Mouse (Mus musculus) CH12.LX (cell line): Measurements from ENCODE around the gene Slc35c2.

Source experiments
- CHD2 ChIP-seq: IDR thresholded peaks from 2 replicates; pipeline ENCODE4 v1.6.1; 2011; ENCODE audit warnings: low read length, improper control_type of control experiment
- CTCF ChIP-seq, 2 experiments: IDR thresholded peaks in 1 of 2; conservative IDR thresholded peaks in 1 of 2; 2 replicates each; pipeline ENCODE4 v1.5.1; 2011 to 2012; ENCODE audit warnings: low read depth in 2 of 2, low read length in 2 of 2, improper control_type of control experiment in 1 of 2, inconsistent platforms in 1 of 2, mild to moderate bottlenecking in 1 of 2, moderate library complexity in 1 of 2
- E2F4 ChIP-seq: IDR thresholded peaks from 2 replicates; pipeline ENCODE4 v1.6.1; 2011; ENCODE audit warnings: low read depth, low read length, improper control_type of control experiment; ENCODE audit not compliant: insufficient replicate concordance
- EP300 ChIP-seq: IDR thresholded peaks from 2 replicates; pipeline ENCODE4 v1.6.1; 2011; ENCODE audit warnings: low read length, improper control_type of control experiment
- IRF4 ChIP-seq: IDR thresholded peaks from 2 replicates; pipeline ENCODE4 v1.6.1; 2014; ENCODE audit warnings: low read depth, mild to moderate bottlenecking, inconsistent platforms, low read length, improper control_type of control experiment
- MAX ChIP-seq: IDR thresholded peaks from 2 replicates; pipeline ENCODE4 v1.6.1; 2011; ENCODE audit warnings: low read length, improper control_type of control experiment
- POLR2A ChIP-seq: IDR thresholded peaks from 2 replicates; pipeline ENCODE4 v1.6.1; 2011; ENCODE audit warnings: low read depth, mild to moderate bottlenecking, improper control_type of control experiment, low read length
- SIN3A ChIP-seq: IDR thresholded peaks from 2 replicates; pipeline ENCODE4 v1.6.1; 2012; ENCODE audit warnings: low read length, improper control_type of control experiment, inconsistent platforms
- TCF12 ChIP-seq: IDR thresholded peaks from 2 replicates; pipeline ENCODE4 v1.6.1; 2014; ENCODE audit warnings: low read depth, mild to moderate bottlenecking, inconsistent platforms, low read length, improper control_type of control experiment
- USF1 ChIP-seq: IDR thresholded peaks from 2 replicates; pipeline ENCODE4 v1.6.1; 2014; ENCODE audit warnings: low read depth, mild to moderate bottlenecking, inconsistent platforms, low read length, improper control_type of control experiment
- ZC3H11A ChIP-seq: IDR thresholded peaks from 2 replicates; pipeline ENCODE4 v1.6.1; 2012; ENCODE audit warnings: low read depth, mild to moderate bottlenecking, inconsistent platforms, low read length, improper control_type of control experiment
- ZKSCAN1 ChIP-seq: IDR thresholded peaks from 2 replicates; pipeline ENCODE4 v1.6.1; 2012; ENCODE audit warnings: low read depth, inconsistent platforms, low read length, improper control_type of control experiment, borderline replicate concordance
- ZNF384 ChIP-seq: IDR thresholded peaks from 2 replicates; pipeline ENCODE4 v1.6.1; 2012; ENCODE audit warnings: low read depth, low read length, improper control_type of control experiment, inconsistent platforms

DNA sequence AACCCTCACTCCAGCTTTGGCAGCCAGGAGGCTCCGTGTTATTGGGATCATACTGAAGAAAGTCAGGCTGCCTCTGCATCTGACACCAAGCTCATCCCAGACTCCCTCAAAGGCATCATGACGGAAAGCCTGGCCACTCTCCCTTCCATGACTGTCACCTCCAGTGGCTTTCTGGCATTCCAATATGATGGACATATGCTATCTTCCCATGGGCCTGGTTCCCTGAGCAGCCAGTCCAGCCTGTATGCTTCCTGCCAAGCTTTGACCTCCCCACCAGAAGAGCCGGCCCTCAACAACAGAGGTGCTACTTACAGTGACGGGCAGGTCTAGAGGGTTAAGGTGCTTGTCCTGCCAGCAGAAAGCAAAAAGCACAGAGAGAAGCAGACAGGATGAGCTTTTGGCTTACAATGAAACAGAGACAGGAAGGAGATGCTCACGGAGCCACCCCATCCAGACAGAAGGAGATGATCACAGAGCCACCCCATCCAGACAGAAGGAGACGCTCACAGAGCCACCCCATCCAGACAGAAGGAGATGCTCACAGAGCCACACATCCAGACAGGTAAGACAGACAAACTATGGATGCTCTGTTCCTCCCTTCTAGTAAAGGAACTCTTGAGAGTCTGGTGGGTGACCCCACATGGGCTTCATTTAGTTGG, 15.8 kb upstream of the Slc35c2 start:
- TF ChIP-seq EP300 (no peak), POLR2A (no peak), E2F4 (no peak), CTCF (conservative IDR thresholded peaks at IDR 0.05 in 1 of 2, IDR thresholded peaks at IDR 0.05 in 1 of 2; ENCODE audit: low read depth in 2 of 2, low read length in 2 of 2) (no peak), IRF4 (no peak), MAX (no peak), ZNF384 (no peak), SIN3A (no peak), USF1 (no peak), CHD2 (no peak), ZC3H11A (no peak), TCF12 (no peak), ZKSCAN1 (no peak)
